Mouse (Mus musculus) neutrophil, adult 5-6 weeks (primary cell): ENCODE measurements around the gene Mast1. TPM values are rescaled to one million over a fixed set of nuclear protein-coding genes. Genes with fewer than 3 reads are reported as not detected.
A peak's percentile ranks its signal among the peaks of the same experiment; 100 is the strongest.

Experiments used
- ATAC-seq: fragments of 151-379, 151-347 bp; 2 replicates; pipeline ENCODE4 v1.8.0; 2017; ENCODE audit warnings: mild to moderate bottlenecking, moderate TSS enrichment; ENCODE audit not compliant: insufficient number of reproducible peaks, poor library complexity, low FRiP score, severe bottlenecking; ENCODE audit errors: extremely low read depth
- total RNA-seq: library from RNA; stranded (forward); fragments of 200-1000 nt; gene quantifications from 2 replicates; pipeline ENCODE4 v1.2.3, GENCODE M21; 2017

The Mast1 gene
- total RNA-seq, 1 experiment from 2014 or later = 0.23 TPM

DNA sequence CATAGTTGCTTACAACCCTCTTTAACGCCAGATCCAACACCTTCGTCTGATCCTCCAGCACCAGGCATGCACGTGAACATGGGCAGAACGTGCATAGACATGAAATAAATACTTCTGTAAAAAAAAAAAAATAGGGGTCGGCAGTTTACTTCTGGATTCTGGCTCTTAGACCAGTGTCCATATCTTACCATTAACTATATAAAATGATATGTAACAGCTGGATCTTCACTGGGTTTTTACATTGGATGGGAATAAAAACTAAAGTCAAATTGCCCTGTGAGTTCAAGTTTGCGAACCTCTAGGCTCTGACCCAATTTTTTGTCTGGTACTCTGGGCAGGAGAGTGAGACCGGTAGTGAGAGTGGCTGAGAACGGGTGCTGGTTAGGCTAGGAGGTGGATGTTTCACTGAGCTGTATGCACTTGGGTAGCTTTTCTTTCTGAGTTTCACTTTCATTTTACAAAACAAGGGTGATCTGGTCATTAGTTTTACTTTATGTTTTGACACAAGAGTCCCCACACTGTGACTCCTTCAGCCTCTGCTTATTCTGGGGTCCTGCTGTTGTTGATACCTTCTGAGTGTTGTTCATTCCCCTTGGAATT lies 37.5 kb upstream of the Mast1 start:
- no peak for ATAC-seq

DNA sequence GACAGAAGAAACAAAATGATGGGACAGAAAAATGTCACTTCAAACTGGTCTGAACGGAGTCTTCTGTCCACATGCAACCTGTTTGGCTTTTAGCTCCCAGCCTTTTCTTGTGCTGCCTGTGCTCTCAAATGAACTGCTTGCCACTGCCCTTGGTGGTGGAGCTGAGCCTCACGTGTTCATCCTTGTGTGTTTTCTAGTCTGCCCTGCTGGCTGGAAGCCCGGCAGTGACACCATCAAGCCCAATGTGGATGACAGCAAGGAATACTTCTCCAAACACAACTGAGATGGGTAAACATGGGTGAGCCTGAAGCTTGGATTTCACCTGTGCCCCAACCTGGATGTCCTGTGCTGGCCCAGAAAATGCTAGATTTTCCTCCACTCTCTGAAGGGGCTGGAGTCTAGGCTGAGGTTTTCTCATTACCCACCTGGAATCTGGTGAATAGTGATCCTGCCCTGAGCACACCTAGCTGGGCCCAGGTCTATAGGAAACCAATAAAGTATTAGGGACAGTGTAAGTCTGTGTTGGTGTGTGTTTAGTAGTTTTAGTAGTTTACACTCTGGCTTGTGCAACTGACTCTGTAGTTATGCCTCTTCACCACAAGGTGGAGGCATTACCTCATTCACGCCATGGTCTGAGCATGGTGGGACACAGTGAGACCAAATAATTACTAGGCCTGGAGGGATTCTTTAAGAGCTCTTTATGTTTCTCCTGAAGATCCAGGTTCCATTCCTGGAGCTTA lies 36.8 kb upstream of the Mast1 start:
- peak; percentile 6; the same call in 1 of the 2 replicates for ATAC-seq

DNA sequence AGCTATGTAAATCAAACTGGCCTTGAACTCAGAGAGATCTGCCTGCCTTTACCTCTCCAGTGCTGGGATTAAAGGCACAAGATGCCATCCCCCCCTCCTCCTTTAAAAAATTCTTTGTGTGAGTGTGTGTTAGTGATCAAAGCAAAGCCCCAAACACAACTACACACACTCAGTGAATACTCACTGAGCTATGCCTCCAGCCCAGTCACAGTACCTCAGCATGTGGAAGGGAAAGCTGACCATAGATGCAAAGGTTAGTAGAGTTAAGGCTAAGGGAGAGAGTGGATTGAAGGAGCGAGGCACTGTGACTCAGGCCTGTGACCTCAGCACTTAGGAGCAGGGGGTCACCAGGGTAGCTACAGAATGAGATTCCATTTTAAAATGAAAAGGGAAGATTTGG lies 35.9 kb upstream of the Mast1 start:
- no peak for ATAC-seq

DNA sequence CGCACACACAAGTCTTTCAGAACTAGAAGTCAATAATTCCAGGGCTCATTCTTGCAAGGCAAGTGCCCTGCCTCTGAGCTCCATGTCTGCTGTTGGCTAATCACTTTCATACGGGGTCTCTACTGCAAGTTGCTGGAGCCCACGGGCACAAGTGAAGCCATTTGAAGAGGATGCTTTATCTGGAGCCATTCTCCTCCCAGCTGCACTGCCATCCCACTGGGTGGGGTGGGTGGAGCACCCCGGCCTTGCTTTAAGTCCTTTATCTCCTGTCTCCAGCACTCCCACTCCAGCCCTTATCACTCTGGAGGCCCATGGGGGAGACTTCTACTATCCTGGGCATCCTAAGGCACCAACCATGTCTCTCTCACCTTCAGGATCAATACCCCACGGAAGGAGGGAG lies 33.8 kb upstream of the Mast1 start:
- no peak for ATAC-seq

DNA sequence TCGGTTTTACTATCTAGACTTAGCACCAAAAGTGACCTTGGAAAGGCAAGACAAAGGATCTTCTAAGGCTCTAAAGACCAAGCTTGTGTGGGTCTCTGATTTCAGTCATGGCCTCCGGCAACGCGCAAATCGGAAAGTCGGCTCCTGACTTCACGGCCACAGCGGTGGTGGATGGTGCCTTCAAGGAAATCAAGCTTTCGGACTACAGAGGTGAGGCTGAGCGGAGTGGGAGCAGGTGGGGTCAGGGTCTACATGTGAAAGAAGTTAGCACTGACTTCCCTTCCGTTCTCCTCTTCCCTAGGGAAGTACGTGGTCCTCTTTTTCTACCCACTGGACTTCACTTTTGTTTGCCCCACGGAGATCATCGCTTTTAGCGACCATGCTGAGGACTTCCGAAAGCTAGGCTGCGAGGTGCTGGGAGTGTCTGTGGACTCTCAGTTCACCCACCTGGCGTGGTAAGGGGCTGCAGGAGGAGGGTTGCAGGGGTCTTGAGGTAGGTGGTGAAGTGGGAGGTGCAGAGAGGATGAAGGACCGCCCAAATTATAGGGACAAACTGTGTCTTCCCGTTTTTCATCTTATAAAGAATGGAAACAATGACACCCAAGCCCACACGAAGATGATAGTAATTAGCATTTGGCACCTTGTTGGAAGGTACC lies 33.1 kb upstream of the Mast1 start:
- ATAC-seq = no peak

DNA sequence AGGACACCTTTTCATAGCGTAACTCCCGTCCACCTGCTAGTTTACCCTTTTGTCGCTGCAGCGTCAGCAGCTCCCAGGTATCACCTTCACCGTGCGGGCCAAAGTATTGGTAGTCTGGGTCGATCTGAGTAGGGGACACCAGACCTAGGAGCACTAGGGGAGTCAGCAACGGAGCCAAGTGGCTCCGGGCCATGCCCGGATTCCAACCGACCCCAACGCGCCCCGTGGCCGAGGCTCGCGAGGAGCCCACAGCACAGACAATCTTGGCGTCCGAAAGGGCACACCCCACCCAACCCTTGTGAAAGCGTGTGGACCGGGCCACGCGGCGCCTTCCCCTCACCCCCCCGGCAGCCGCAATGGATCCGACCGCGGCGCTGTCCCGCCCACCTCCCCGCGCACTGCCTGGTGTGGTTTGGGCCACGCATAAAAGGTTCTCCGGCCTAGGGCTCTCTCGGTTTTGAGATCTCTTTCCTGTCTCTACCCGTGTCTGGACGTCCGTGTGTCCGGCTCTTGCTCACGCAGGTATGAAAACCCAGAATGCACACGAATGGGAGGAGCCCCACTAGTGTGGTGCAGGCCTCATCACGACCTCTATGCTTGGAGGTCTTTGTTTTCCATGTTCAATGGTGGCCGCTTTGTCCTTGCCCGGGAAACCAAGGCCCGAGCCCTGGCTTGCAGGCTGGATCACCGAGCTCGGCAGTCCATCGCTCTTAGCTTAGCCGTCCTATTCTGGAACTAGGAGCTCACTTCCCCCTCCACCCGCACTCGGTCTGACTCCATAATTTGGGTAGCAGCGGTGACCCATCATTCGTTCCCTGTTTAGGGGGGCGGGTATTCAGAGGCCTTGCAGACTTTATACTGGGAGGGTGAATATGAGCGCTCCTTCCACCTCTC lies 32.3 kb upstream of the Mast1 start, which contains the start of the genes Gm49661, Prdx2 and Rnaseh2a:
Gene Gm49661 (minus strand): TSS at position 193 of the 894 bp plus-strand sequence.
Gene Prdx2 (plus strand): TSS at position 347 of the 894 bp plus-strand sequence.
Gene Rnaseh2a (minus strand): TSS at position 527 of the 894 bp plus-strand sequence.
- no peak for ATAC-seq

DNA sequence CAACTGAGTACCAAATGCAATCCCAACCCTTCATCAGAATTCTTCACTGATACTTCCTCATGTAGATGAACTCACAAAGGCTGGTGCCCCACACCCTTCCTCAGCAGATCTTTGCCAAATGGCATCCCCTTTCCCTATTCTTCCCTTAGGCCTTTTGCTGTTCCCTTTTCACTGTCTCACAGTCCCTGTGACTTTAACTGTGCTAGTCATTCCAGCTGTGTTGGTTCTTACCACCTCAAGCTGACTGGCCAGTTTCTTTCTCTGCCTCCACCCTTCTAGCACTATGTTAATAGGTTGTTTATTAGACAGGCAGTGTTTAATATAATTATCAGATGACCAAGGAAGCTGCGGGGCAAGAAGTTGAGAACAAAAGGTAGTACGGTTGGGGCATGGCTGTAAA lies 31.5 kb upstream of the Mast1 start:
- no peak for ATAC-seq

DNA sequence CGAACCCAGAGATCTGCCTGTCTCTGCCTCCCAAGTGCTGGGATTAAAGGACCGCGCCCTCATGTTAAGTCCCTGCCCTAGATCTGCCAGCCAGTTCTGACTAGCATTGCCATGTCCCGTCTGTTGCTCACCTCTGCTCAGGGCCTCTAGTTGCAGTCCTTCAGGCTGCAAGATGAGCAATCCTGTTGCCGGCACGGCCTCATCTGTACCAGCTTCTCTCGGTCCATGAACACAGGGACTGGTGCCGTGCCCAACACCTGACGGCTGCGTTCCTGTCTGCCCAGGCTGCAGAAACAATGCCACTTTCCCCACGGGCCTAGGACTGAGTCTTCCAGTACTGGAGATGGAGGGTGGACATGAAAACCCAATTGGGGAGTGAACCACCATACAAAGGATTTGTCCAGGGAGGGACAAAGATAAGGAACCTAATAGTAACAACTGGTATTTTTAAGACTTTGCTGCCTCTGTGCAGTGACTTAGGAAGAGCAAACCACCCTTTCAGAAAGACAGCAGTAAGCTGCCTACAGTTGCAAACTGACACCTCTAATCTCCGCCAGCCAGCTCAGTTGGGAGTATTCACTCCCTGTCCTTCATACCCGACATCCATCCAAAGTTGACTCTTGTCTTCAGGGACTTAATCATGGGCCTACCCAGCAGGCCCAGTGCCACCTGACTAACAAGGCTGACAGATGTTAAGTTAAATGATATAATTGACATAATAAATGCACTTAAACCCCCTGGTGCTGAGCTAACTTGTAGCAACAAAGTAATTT lies 30.6 kb upstream of the Mast1 start:
- ATAC-seq = no peak

DNA sequence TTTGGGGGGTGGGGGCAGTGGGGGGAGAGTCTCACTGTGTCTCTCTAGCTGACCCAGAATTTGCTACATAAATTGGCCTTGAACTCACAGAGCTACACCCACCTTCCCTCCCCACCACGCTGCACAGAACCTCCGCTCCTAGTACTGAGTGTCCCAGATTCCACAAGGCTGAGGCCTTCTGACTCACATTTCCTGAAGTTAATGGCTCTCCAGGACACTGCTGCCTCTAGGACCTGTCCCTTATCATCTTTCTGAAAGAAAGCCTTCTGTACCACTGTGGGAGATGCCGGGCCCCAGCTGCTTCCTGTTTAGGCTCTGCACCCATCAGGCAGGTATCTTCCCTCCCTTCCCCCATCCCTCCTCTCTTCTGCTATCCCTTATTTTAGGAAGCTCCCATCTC lies 29.4 kb upstream of the Mast1 start:
- no peak for ATAC-seq

DNA sequence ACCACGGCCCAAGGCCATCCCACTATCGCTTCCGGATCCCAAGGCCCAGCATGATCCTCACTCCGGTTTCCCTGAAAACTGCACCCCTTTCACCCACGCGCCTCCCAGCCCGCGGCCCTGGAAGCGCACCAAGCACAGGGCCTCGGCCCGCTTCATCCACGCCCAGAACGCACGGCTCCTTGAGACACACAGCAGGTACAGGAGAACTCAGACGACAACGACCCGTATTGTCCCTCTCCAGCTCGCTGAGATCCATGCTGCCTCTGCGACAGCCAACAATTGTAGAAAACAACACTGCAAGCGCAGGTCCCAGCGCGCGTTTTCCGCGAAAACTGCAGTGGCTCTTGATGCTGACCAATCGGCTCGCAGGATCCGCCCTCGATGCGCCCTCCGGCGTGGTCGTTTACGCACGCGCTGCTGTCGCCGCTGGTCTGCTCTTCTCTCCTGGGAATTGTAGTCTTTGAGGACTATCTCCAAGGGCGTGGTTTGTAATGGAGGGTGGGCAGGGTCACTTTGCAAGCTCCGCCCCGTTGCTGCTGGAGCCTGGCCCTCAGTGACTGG lies 28.7 kb upstream of the Mast1 start:
- ATAC-seq = peak; percentile 89

DNA sequence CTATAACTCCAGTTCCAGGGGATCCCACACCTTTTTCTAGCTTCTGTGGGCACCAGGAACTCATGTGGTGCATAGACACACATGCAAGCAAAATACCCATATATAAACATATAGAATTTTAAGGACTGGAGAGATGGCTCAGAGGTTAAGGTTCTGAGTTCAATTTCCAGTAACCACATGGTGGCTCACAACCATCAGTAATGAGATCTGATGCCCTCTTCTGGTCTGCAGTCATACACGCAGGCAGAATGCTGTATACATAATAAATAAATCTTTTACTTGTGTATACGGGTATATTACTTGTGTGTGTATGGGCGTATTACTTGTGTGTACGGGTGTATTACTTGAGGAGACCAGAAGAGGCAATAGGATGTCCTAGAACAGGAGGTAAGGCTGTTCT lies 26.8 kb upstream of the Mast1 start:
- no peak for ATAC-seq

DNA sequence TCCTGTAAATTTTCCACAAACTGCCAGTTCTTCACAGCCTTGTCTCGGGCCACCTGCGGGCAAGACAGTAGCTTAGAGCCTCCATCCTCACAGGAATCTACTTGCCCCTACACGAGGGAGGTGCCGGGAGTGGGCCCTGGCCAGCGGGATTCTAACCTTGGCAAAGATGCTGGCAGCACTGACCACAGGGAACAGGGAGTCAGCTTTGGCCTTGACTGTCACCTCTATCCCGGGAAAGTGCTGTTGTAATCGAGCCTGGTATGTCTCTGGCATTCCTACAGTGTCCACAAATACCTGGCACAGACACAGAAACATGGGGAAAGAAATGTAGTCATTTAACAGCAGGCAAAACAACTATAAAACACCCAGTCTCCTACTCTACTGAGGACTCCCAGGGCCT lies 22.7 kb upstream of the Mast1 start:
- ATAC-seq = no peak

DNA sequence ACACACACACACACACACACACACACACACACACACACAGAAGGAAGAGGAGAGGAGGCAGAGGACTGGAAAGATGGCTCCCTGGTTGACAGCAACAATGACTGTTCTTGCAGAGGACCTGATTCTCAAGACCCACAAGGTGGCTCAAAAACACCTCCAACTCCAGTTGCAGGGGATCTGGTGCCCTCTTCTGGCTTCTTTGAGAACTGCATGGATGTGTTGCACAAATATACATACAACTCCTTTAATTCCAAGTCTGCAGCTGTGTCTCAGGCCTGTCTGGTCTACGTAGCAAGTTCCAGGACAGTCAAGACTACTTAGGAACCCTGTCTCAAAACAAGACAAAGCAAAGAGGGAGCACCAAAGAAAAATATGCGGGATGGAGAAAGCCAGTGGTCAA lies 19.6 kb upstream of the Mast1 start:
- ATAC-seq = peak; percentile 48; the same call in 1 of the 2 replicates

DNA sequence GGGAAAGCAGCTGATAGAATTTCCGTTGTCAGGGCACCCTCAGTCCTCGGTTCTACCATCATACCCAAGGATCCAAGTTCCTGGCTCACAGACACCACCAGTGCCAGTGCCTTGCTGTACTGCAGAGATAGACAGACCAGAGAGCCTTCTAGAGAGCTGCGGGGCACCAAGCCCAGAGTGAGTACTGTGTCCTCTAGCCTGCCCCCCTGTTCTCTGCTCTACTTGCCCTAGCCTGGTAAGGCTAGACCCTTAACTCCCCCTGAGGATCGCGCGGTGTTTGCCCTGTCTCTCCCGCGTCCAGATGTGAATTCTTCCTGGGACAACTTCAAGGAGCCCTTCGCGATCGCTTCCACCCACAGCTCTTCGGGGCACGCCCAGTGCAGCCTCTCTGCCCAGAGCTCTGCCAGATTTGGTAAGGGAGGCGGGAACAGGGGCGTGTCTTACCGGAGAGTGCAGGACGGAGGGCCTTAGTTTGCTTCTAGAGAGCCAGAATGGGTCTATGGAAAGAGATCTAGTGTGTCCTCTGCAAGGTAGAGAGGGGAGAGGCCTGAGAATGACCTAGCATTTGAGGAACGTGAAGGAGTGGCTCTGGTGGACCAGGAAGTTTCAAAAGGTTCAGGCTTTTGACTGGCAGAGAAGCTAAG lies 15.6 kb upstream of the Mast1 start:
- no peak for ATAC-seq

DNA sequence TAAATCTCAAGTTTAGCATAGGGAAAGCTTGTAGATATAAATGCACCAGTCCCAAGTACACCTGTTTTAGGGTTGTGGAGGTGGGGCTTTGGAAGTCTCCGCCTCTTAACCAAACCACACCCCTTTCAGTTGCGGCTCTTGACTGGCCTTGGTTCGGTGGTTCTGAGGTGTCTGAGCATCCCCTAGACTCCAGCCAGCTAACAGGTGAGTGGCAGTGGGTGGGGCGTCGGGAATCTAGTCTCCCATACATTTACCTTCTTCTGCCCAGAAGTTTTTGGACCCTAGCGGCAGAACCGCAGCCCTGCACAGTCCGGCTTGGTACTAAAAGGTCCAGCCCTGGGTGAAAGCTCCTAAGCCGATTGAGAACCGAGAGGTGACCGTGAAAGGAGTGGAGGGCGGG lies 12.6 kb upstream of the Mast1 start:
- no peak for ATAC-seq

DNA sequence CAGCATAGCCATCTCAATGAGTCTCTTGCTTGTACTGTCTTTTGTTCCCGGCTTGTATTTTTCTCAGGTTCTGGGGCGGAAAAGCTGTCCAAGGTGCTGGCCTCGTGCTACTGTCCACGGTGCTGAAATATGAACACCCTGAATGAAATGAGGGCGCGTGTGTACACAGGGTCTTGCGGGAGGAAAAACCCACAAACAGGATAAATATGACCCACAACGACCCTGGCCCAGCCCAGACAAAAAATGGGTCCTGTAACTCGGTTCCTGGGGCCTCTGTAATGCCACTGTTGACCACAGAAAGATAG lies 10.0 kb upstream of the Mast1 start:
- no peak for ATAC-seq

DNA sequence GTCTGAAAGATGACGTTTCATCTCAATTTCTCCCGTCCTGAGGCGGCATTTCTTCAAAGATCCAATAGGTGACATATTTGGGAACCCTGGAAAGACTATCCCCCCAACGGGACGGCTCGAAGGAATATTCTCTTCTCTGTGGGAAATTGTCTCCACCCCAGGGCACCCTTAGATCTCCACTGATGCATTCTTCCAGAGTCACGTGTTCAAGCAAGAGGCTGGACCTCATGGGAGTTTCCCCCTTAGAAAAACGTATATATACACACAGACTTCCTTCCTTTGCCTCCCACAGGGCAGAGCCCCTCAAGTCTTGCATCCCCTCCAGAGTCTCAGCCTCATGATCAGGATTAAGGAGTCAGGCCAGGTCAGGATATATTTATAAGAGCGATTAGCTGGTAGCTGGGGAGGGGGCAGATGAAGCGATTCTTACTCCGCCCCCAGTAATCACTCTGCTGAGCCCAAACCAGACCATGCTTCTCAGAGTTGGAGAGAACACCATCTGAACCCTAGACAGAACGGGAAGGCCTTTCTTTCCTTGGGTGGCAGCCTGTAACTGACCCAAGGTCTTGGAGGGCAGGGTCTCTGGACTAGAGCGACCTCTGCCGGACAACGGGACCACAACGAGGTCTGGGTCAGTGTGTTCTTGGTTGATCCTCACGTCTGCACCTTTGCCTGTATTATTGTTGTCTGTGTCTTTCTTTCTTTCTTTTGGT lies 9.5 kb upstream of the Mast1 start, which contains the start of gene Rtbdn:
Gene Rtbdn (plus strand): TSS at position 464 of the 713 bp plus-strand sequence.
- no peak for ATAC-seq
